Mouse (Mus musculus) liver (tissue): ENCODE measurements at regions not wholly inside any gene's neighbourhood (a gene's known extent, or its start where the extent isn't known, plus 50 kb on each side); places are given as distances from the start of the nearest gene placed in this dataset.
"Not testable (repeated sequence)": the region's sequence is repeated elsewhere in the genome, so short reads cannot be mapped to it uniquely, and the experiment has no call there.

Source experiments
- DNase-seq: peaks from one replicate; pipeline ENCODE4 v3.0.0-alpha.2; 2020; ENCODE audit warnings: mixed read lengths

GRCm38 (mm10) chr13:20039590-20039989, 50.8 kb upstream of the Elmo1 start:
- no peak for DNase-seq

GRCm38 (mm10) chr13:20038463-20038862, 51.9 kb upstream of the Elmo1 start:
- DNase-seq = peak; percentile 11

GRCm38 (mm10) chr13:20037436-20037835, 53.0 kb upstream of the Elmo1 start:
- no peak for DNase-seq

GRCm38 (mm10) chr13:20033937-20034735, 56.3 kb upstream of the Elmo1 start:
- DNase-seq = no peak

- DNase-seq = no peak
Measured at GRCm38 (mm10) chr13:20031660-20032059, 58.7 kb upstream of the Elmo1 start.

GRCm38 (mm10) chr13:20031082-20031481, 59.3 kb upstream of the Elmo1 start:
- DNase-seq = no peak

GRCm38 (mm10) chr13:20026612-20027011, 63.8 kb upstream of the Elmo1 start:
- no peak for DNase-seq

GRCm38 (mm10) chr13:20016454-20016853, 73.9 kb upstream of the Elmo1 start:
- DNase-seq = not testable (repeated sequence)

GRCm38 (mm10) chr13:20012621-20013020, 77.8 kb upstream of the Elmo1 start:
- no peak for DNase-seq

GRCm38 (mm10) chr13:20009164-20009563, 81.2 kb upstream of the Elmo1 start:
- DNase-seq = no peak

GRCm38 (mm10) chr13:20007561-20007960, 82.8 kb upstream of the Elmo1 start:
- no peak for DNase-seq

GRCm38 (mm10) chr13:19997606-19998005, 92.8 kb upstream of the Elmo1 start:
- DNase-seq = no peak

- DNase-seq = no peak
Measured at GRCm38 (mm10) chr13:19975621-19976020, 114.8 kb upstream of the Elmo1 start.

GRCm38 (mm10) chr13:19966566-19966965, 123.8 kb upstream of the Elmo1 start:
- no peak for DNase-seq

- DNase-seq = no peak
Measured at GRCm38 (mm10) chr13:19963031-19963430, 127.4 kb upstream of the Elmo1 start.

GRCm38 (mm10) chr13:19928761-19929160, 104.7 kb upstream of the Gpr141 start:
- DNase-seq = no peak

GRCm38 (mm10) chr13:19927807-19928206, 103.8 kb upstream of the Gpr141 start:
- no peak for DNase-seq

- no peak for DNase-seq
Measured at GRCm38 (mm10) chr13:19921084-19921827, 97.2 kb upstream of the Gpr141 start.

- no peak for DNase-seq
Measured at GRCm38 (mm10) chr13:19911860-19912584, 88.0 kb upstream of the Gpr141 start.

- DNase-seq = no peak
Measured at GRCm38 (mm10) chr13:19902786-19903185, 78.7 kb upstream of the Gpr141 start.

- peak; percentile 18 for DNase-seq
Measured at GRCm38 (mm10) chr13:19897191-19897590, 73.1 kb upstream of the Gpr141 start.

GRCm38 (mm10) chr13:19888983-19889773, 65.1 kb upstream of the Gpr141 start:
- no peak for DNase-seq
